Mouse (Mus musculus): Measurements from ENCODE around the gene 5430419D17Rik. TPM values are rescaled to one million over a fixed set of nuclear protein-coding genes. Genes with fewer than 3 reads are reported as not detected.

Gene 5430419D17Rik
- total and polyA plus RNA-seq, 3 experiments, result not detected

DNA sequence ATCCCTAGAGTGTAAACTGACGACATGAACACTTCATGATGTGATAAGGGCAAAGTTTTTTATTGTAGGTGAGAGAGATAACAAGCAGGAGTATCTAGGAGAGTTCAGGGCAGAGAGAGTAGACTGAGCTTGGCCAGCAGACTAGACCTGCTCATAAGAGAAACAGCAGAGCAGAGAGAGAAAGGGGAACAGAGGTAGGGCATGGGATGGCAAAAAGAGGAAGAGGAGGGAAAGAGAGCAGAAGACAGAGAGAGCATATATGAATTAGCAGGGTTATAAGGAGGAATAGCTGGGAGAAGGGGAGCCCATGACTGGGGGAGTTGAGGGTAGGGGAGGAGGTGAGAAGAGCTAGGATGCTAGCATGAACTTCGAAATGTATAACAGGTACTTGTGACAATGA lies 157.5 kb downstream of the 5430419D17Rik start:
- H3K27ac ChIP-seq (ENCODE audit: insufficient read depth, low read depth), result no peak overlapping the region
- H3K4me1 ChIP-seq (ENCODE audit: control insufficient read depth in 1 of 2, insufficient read depth in 2 of 2), result no peaks in the 10 kb centered on the region
- peaks cover 0 to 28% of the 10 kb centered on the region in 2 experiments for H3K36me3 ChIP-seq (replicated peaks in 1 of 2; ENCODE audit: control insufficient read depth in 1 of 2, insufficient read depth in 1 of 2, low read length in 1 of 2)
- no peak overlapping the region for H3K9ac ChIP-seq (ENCODE audit: insufficient read depth, low read depth)
- in situ Hi-C loops (cut with MboI; ENCODE audit: low pct_ligation_motif_present, low pct_unique_long_range_greater_than_20kb, low sequenced_read_pairs), result no loop called here
- H3K4me2 ChIP-seq (ENCODE audit: insufficient read depth, low read depth, poor library complexity, severe bottlenecking), result no peak overlapping the region
- TF ChIP-seq NELFE (IDR thresholded peaks at IDR 0.05; ENCODE audit: low read depth, low read length), result no peak
- no peak for TF ChIP-seq SIN3A (IDR thresholded peaks at IDR 0.05; ENCODE audit: low read length)
- no peak for TF ChIP-seq TCF12 (IDR thresholded peaks at IDR 0.05; ENCODE audit: low read depth, low read length)
- no peak for TF ChIP-seq CTCF (conservative IDR thresholded peaks at IDR 0.05 in 1 of 2, IDR thresholded peaks at IDR 0.05 in 1 of 2; ENCODE audit: low read depth in 2 of 2, low read length in 2 of 2)
- TF ChIP-seq TBP (conservative IDR thresholded peaks at IDR 0.05; ENCODE audit: low read depth, low read length), result no peak
- TF ChIP-seq KAT2A (IDR thresholded peaks at IDR 0.05; ENCODE audit: insufficient replicate concordance, low read length), result no peak
- TF ChIP-seq JUN (IDR thresholded peaks at IDR 0.05; ENCODE audit: insufficient read depth, low read depth, low read length), result no peak
- TF ChIP-seq MXI1 (IDR thresholded peaks at IDR 0.05; ENCODE audit: low read depth, low read length), result no peak
- no peak for TF ChIP-seq MAZ (IDR thresholded peaks at IDR 0.05; ENCODE audit: low read depth, low read length)
- TF ChIP-seq RCOR1 (conservative IDR thresholded peaks at IDR 0.05; ENCODE audit: low read depth, low read length), result no peak
- no peak for TF ChIP-seq NRF1 (IDR thresholded peaks at IDR 0.05; ENCODE audit: low read depth, low read length)
- no peak for TF ChIP-seq MYC (IDR thresholded peaks at IDR 0.05; ENCODE audit: low read depth, low read length)
- no peak for TF ChIP-seq PAX5 (IDR thresholded peaks at IDR 0.05; ENCODE audit: low read length)
- TF ChIP-seq IRF4 (IDR thresholded peaks at IDR 0.05; ENCODE audit: low read depth, low read length), result no peak
- TF ChIP-seq ZNF384 (IDR thresholded peaks at IDR 0.05; ENCODE audit: low read depth, low read length), result no peak
- no peak for TF ChIP-seq RAD21 (IDR thresholded peaks at IDR 0.05; ENCODE audit: low read depth, low read length)
- TF ChIP-seq MAX (IDR thresholded peaks at IDR 0.05; ENCODE audit: low read length), result no peak
- no peak for TF ChIP-seq USF1 (IDR thresholded peaks at IDR 0.05; ENCODE audit: low read depth, low read length)
- no peak for TF ChIP-seq BHLHE40 (IDR thresholded peaks at IDR 0.05; ENCODE audit: low read depth, low read length)
- TF ChIP-seq GABPA (IDR thresholded peaks at IDR 0.05; ENCODE audit: insufficient replicate concordance, low read depth, low read length), result no peak
- dilution Hi-C loops (cut with MboI; ENCODE audit: extremely low pct_ligation_motif_present, extremely low pct_unique_long_range_greater_than_20kb, low sequenced_read_pairs), result no loop called here
- no peaks in the 10 kb centered on the region for H3K9me3 ChIP-seq (replicated peaks; ENCODE audit: low read length)
- no peak overlapping the region for H3K4me3 ChIP-seq (replicated peaks in 1 of 3; ENCODE audit: low read depth in 2 of 3, low read length in 2 of 3, poor library complexity in 1 of 3)
- no peaks in the 10 kb centered on the region for H3K79me2 ChIP-seq (replicated peaks; ENCODE audit: control insufficient read depth, extremely low read depth, insufficient read depth, poor library complexity, severe bottlenecking)
- DNase-seq (ENCODE audit: extremely low read depth), result no peak
- no peaks in the 10 kb centered on the region for H3K27me3 ChIP-seq (replicated peaks)

DNA sequence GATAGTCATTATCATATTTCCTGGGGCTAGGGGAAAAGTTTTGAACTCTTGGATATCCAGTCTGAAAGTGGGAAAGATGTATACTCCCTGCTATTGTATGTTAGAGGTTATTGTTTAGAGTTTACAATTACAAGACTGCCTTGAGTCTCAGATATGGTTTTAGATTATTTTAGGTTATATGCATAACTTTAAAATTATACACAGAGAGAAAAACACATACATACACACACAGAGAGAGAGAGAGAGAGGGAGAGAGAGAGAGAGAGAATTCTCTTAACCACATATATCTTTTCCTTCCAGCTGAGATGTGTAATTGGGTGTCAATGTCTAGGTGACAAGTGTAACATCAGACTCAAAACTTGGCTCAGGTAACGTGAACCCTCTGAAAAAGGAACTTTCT lies 159.4 kb downstream of the 5430419D17Rik start, which contains the start of gene Fam24a:
Gene Fam24a, plus strand, starts transcription at position 301 of the 400 bp plus-strand sequence.
- no peaks in the 10 kb centered on the region for H3K4me1 ChIP-seq (ENCODE audit: control insufficient read depth in 1 of 2, insufficient read depth in 2 of 2)
- no peaks in the 10 kb centered on the region for H3K27me3 ChIP-seq (replicated peaks)
- DNase-seq (ENCODE audit: extremely low read depth), result no peak
- in situ Hi-C loops (cut with MboI; ENCODE audit: low pct_ligation_motif_present, low pct_unique_long_range_greater_than_20kb, low sequenced_read_pairs) (no loop called here), dilution Hi-C loops (cut with MboI; ENCODE audit: extremely low pct_ligation_motif_present, extremely low pct_unique_long_range_greater_than_20kb, low sequenced_read_pairs) (no loop called here)
- no peak within 1 kb of the TSS for H3K27ac ChIP-seq (ENCODE audit: insufficient read depth, low read depth)
- TF ChIP-seq HCFC1 (IDR thresholded peaks at IDR 0.05; ENCODE audit: low read depth, low read length), result no peak
- TF ChIP-seq MEF2A (IDR thresholded peaks at IDR 0.05; ENCODE audit: borderline replicate concordance, low read depth, low read length), result no peak
- no peak for TF ChIP-seq MXI1 (IDR thresholded peaks at IDR 0.05; ENCODE audit: low read depth, low read length)
- TF ChIP-seq NELFE (IDR thresholded peaks at IDR 0.05; ENCODE audit: low read depth, low read length), result no peak
- no peak for TF ChIP-seq POLR2AphosphoS2 (IDR thresholded peaks at IDR 0.05; ENCODE audit: low read depth, low read length)
- no peak for TF ChIP-seq RAD21 (IDR thresholded peaks at IDR 0.05; ENCODE audit: low read depth, low read length)
- TF ChIP-seq GABPA (IDR thresholded peaks at IDR 0.05; ENCODE audit: insufficient replicate concordance, low read depth, low read length), result no peak
- TF ChIP-seq ELF1 (IDR thresholded peaks at IDR 0.05; ENCODE audit: low read depth, low read length), result no peak
- TF ChIP-seq SIN3A (IDR thresholded peaks at IDR 0.05; ENCODE audit: low read length), result no peak
- TF ChIP-seq BHLHE40 (IDR thresholded peaks at IDR 0.05; ENCODE audit: low read depth, low read length), result no peak
- TF ChIP-seq TBP (conservative IDR thresholded peaks at IDR 0.05; ENCODE audit: low read depth, low read length), result no peak
- no peak for TF ChIP-seq PAX5 (IDR thresholded peaks at IDR 0.05; ENCODE audit: low read length)
- TF ChIP-seq KAT2A (IDR thresholded peaks at IDR 0.05; ENCODE audit: insufficient replicate concordance, low read length), result no peak
- no peaks in the 10 kb centered on the region for H3K79me2 ChIP-seq (replicated peaks; ENCODE audit: control insufficient read depth, extremely low read depth, insufficient read depth, poor library complexity, severe bottlenecking)
- H3K36me3 ChIP-seq (replicated peaks in 1 of 2; ENCODE audit: control insufficient read depth in 1 of 2, insufficient read depth in 1 of 2, low read length in 1 of 2), result peaks cover 4 to 25% of the 10 kb centered on the region in 2 experiments
- H3K9ac ChIP-seq (ENCODE audit: insufficient read depth, low read depth), result no peak within 1 kb of the TSS
- H3K4me3 ChIP-seq (replicated peaks in 1 of 3; ENCODE audit: low read depth in 2 of 3, low read length in 2 of 3, poor library complexity in 1 of 3), result no peak within 1 kb of the TSS
- no peaks in the 10 kb centered on the region for H3K9me3 ChIP-seq (replicated peaks; ENCODE audit: low read length)
- no peak within 1 kb of the TSS for H3K4me2 ChIP-seq (ENCODE audit: insufficient read depth, low read depth, poor library complexity, severe bottlenecking)
